Mouse (Mus musculus) embryonic facial prominence, embryonic 13.5 days (tissue): ENCODE data around the gene Uba5. TPM values are rescaled to one million over a fixed set of nuclear protein-coding genes. Genes with fewer than 3 reads are reported as not detected.

ENCODE experiments used
- ATAC-seq: fragments of 200-750 bp; cut with Nextera tagmentation; 2 replicates; pipeline ENCODE4 v1.8.0; 2017; ENCODE audit warnings: low read depth; ENCODE audit not compliant: insufficient number of reproducible peaks, insufficient read depth, low FRiP score, low TSS enrichment
- H3K27ac ChIP-seq: fragments of 300-500 bp; sonication (generic); 2 replicates; pipeline ENCODE4 v1.5.1; 2015; ENCODE audit warnings: moderate library complexity, mild to moderate bottlenecking, inconsistent platforms
- H3K27me3 ChIP-seq: fragments of 300-500 bp; sonication (generic); 2 replicates; pipeline ENCODE4 v1.6.1; 2015; ENCODE audit warnings: mild to moderate bottlenecking, inconsistent platforms
- H3K36me3 ChIP-seq: fragments of 300-500 bp; sonication (generic); 2 replicates; pipeline ENCODE4 v1.6.1; 2015; ENCODE audit warnings: mild to moderate bottlenecking, inconsistent platforms
- H3K4me1 ChIP-seq: fragments of 300-500 bp; sonication (generic); 2 replicates; pipeline ENCODE4 v1.6.1; 2015; ENCODE audit warnings: inconsistent platforms
- H3K4me2 ChIP-seq: fragments of 300-500 bp; sonication (generic); 2 replicates; pipeline ENCODE4 v1.6.1; 2015; ENCODE audit warnings: moderate library complexity, mild to moderate bottlenecking, inconsistent platforms
- H3K4me3 ChIP-seq: fragments of 300-500 bp; sonication (generic); 2 replicates; pipeline ENCODE4 v1.5.1; 2015; ENCODE audit warnings: mild to moderate bottlenecking, inconsistent platforms
- H3K9ac ChIP-seq: fragments of 300-500 bp; sonication (generic); 2 replicates; pipeline ENCODE4 v1.6.1; 2015; ENCODE audit warnings: mild to moderate bottlenecking, inconsistent platforms
- H3K9me3 ChIP-seq: fragments of 300-500 bp; sonication (generic); 2 replicates; pipeline ENCODE4 v1.6.1; 2016; ENCODE audit warnings: inconsistent platforms
- WGBS: fragments of 180-500 bp; shearing (Covaris S2); methylation state at CpG from one replicate; pipeline ENCODE4 v1.1.7; 2015; ENCODE audit warnings: mixed read lengths; 5-methylcytosine and 5-hydroxymethylcytosine counted together
- polyA plus RNA-seq: library from polyadenylated mRNA; unstranded; fragments of >200 nt; fragmentation: Nextera tagmentation; extraction: Ambion mirVana; gene quantifications from 2 replicates; pipeline ENCODE4 v1.2.1, GENCODE M21; 2015

Gene Uba5
- polyA plus RNA-seq, 1 experiment from 2014 or later = 64.3 TPM

DNA sequence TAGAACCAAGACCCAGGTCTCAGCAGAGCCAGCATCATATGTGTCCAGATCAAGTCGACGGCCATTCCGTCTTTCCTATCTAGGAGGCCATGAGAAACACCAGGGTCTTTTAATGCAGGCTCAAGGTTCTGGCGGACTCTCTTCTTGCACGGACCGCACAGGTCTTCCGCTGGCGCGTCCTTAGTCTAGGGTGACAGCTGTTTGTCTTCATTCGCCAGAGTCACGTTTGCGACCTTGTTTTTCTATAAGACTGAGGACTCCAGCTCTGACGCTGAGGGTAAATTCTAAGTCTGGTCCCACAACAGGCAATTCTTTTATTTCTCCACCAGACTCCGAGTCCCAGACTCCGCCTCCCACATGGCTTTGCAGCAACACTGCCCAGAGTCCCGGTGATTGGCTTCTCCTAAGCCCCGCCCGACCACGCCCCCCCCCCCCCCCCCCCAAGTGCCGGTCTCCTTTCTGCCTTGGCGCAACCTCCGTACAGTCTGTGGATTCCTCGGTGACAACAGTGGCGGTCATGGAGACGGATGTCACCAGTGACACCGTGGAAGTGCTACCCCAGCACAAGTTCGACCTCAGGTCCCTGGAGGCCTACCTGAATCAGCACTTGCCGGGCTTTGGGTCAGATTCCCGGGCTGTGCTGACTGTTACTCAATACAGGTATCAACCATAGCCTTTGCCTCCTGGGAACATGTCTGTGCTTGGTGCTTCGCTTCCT, 469 bp upstream of the Uba5 start, which contains the start of gene Acad11:
Gene Acad11 (plus strand): TSS at position 134 of the 718 bp plus-strand sequence.
- WGBS = under 1% methylated on average over 29 of the region's 30 CpGs
- no peaks in the 10 kb centered on the region for H3K9me3 ChIP-seq
- H3K9ac ChIP-seq = peak within 1 kb of the TSS; percentile 93
- ATAC-seq = peak; percentile 92
- peaks cover 24% of the 10 kb centered on the region for H3K36me3 ChIP-seq
- peak within 1 kb of the TSS; percentile 100 for H3K4me3 ChIP-seq
- peak within 1 kb of the TSS; percentile 86 for H3K4me2 ChIP-seq
- H3K27ac ChIP-seq = peak within 1 kb of the TSS; percentile 73
- no peaks in the 10 kb centered on the region for H3K27me3 ChIP-seq
- H3K4me1 ChIP-seq = peaks cover 19% of the 10 kb centered on the region

DNA sequence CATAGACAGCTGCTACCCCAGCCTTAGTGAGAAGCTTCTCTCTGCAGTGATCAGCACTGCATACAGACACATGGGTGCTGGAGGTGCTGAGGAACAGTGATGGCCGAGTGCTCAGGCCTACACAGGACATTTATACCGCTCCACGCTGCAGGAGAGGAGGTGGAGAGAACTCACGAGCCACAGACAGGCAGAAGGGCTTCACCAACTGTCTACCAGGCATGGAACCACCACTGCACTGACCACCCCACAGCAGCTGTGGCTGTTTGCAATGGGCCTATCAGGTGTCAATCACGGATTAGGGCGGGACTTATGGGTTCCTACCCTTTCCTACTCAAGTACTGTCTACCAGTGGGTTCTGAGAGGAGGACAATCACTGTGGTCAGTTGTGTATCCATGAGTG, 11.9 kb downstream of the Uba5 start:
- H3K36me3 ChIP-seq = peaks cover 94% of the 10 kb centered on the region
- no peak overlapping the region for H3K4me2 ChIP-seq
- no peaks in the 10 kb centered on the region for H3K27me3 ChIP-seq
- ATAC-seq = no peak
- H3K9me3 ChIP-seq = no peaks in the 10 kb centered on the region
- no peak overlapping the region for H3K9ac ChIP-seq
- H3K27ac ChIP-seq = no peak overlapping the region
- no peak overlapping the region for H3K4me3 ChIP-seq
- WGBS = 91% methylated on average over 6 of the region's 6 CpGs
- no peaks in the 10 kb centered on the region for H3K4me1 ChIP-seq

DNA sequence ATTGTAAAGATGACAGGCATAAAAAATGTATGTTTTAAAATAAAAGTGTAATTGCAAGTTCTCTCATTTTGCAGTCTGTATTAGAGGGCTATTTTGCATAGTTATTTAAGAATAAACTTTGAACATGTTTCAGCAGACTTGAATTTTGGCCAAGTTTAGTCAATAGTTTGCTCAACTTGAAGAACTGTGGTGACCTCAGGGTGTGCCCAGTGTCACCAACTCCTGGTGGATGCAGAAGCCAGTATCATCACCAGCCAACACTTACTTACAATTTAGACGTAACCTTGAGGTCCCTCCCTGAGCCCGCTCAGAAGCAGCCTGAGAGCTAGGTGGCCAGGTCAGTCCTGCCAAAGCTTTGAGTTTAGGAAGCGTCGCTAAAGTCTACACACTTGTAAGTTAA, 19.3 kb downstream of the Uba5 start:
- Histone ChIP-seq H3K9ac (no peak overlapping the region), H3K36me3 (peaks cover 52% of the 10 kb centered on the region), H3K4me3 (no peak overlapping the region), H3K4me2 (no peak overlapping the region), H3K27me3 (no peaks in the 10 kb centered on the region), H3K27ac (no peak overlapping the region), H3K9me3 (no peaks in the 10 kb centered on the region), H3K4me1 (no peaks in the 10 kb centered on the region)
- 87% methylated on average over 4 of the region's 4 CpGs for WGBS
- ATAC-seq = no peak

DNA sequence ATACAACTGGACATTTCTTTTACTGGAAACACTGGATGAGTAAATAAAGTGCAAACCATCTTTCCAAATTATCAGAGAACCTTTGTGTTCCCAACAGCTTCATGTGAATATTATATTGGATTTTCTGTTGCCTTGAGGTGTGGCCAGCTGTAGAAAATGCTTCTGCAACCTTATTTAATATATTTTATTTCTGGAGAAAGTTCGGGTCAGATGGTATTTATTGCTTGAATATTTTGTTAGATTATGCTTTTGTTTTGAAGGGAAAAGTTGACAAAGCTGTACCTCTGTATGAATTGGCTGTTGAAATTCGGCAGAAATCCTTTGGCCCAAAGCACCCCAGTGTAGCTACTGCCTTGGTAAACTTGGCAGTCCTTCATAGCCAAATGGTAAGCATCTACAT, 22.6 kb downstream of the Uba5 start, which contains the start of gene Gm28305:
Gene Gm28305 (plus strand): TSS at position 301 of the 400 bp plus-strand sequence.
- Histone ChIP-seq H3K4me2 (no peak within 1 kb of the TSS), H3K9ac (no peak within 1 kb of the TSS), H3K36me3 (peaks cover 53% of the 10 kb centered on the region), H3K4me1 (peaks cover 2% of the 10 kb centered on the region), H3K27ac (no peak within 1 kb of the TSS), H3K27me3 (no peaks in the 10 kb centered on the region), H3K9me3 (no peaks in the 10 kb centered on the region), H3K4me3 (no peak within 1 kb of the TSS)
- ATAC-seq = no peak
- WGBS = 66% methylated on average over 2 of the region's 2 CpGs

DNA sequence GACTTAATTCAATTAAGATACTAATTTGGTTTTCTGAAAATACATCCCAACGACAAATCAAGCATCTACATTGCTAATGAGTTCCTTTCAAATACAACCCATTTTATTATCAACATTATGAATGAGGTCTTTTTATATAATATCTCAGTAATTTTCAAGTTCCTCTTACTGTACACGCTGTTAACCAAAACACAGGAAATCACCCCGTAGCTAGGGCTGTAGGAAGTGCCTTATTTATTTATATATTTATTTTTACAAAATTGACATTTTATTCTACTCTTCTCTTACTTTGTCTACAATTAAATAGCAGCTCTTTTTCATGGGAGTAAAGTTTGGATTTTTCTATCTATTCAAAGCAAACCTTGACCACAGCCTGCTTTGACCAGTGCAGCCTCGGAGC, 23.2 kb downstream of the Uba5 start:
- 77% methylated on average over 4 of the region's 4 CpGs for WGBS
- no peaks in the 10 kb centered on the region for H3K27me3 ChIP-seq
- H3K9me3 ChIP-seq = no peaks in the 10 kb centered on the region
- no peak overlapping the region for H3K27ac ChIP-seq
- no peak overlapping the region for H3K9ac ChIP-seq
- H3K4me2 ChIP-seq = no peak overlapping the region
- H3K4me1 ChIP-seq = peaks cover 6% of the 10 kb centered on the region
- no peak overlapping the region for H3K4me3 ChIP-seq
- peaks cover 53% of the 10 kb centered on the region for H3K36me3 ChIP-seq
- no peak for ATAC-seq

DNA sequence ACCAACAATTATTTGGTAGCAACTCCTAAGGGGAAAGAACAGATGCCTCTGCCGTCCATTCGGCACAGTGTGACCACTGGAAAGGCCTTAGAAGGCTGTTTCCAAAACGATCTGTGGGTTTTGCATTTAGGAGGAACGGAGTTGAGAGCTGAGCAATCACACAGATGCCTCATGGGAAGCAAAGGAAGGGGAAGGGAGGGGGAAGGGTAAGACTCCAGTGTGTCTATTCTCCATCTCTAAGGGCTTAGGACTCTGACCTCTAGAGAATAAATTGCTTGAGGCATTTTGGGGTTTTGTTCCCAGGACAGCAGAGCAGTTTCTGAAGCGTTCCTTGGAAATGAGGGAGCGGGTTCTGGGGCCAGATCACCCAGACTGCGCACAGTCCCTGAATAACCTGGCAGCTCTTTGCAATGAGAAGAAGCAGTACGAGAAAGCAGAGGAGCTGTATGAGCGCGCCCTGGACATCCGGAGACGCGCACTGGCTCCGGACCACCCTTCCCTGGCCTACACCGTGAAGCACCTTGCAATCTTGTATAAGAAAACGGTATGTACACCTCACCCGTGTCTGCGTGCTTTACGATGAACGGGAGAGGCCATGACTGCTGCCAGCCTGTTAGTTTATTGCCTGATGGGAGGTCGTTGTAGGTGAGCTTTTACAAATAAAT, 23.8 kb downstream of the Uba5 start:
- ATAC-seq = no peak
- peaks cover 6% of the 10 kb centered on the region for H3K4me1 ChIP-seq
- no peak overlapping the region for H3K27ac ChIP-seq
- H3K4me2 ChIP-seq = no peak overlapping the region
- WGBS = 86% methylated on average over 21 of the region's 21 CpGs
- no peaks in the 10 kb centered on the region for H3K27me3 ChIP-seq
- no peak overlapping the region for H3K9ac ChIP-seq
- no peak overlapping the region for H3K4me3 ChIP-seq
- peaks cover 56% of the 10 kb centered on the region for H3K36me3 ChIP-seq
- H3K9me3 ChIP-seq = no peaks in the 10 kb centered on the region

DNA sequence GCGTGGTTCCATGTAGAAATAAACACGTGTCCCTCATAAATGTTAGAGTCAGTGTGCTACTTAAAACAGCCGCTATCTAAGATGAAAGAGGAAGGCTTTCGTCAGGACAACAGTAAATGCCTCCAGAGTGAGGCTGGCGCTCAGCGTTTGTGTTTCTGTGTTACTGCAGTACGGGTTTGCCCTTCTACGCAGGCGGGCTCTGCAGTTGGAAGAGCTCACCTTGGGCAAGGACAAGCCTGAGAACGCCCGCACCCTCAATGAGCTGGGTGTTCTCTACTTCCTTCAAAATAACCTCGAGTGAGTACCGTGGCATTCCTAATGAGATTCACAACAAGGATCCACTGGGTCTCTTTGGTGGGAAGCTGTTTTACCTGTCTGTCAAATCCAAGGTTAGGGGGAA, 24.7 kb downstream of the Uba5 start:
- H3K36me3 ChIP-seq = peaks cover 61% of the 10 kb centered on the region

DNA sequence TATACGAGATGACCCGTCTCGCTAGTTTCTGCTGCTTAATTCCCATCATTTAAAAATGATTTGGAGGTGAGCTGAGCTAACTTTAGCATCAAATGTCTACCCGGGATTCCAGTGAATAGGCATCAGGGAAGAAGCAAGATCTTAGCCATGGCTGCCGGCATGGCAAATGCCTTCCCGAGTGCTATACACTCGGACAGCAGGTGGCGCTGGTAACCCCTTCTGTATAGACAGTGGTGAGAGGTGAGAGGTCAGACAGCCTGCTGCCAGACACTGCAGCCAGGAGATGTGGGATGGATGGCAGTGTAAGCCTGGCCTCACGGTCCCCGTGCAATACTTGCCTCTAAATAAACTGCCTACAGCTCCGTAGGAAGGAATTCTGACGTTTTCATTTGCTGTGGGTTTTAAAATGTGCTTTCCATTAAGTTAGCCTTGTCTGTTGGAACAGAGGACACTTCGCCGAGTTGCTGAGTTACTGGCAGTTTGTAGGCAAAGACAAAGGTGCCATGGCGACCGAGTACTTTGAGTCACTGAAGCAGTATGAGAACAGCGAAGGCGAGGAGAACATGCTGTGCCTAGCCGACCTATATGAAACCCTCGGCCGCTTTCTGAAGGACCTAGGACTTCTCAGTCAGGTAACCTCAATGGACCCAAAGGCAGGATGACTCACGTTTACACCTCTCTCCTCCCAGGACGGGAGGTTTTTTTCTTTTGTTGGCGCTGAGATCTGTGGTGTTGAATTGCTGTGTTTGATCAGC, 27.5 kb downstream of the Uba5 start:
- H3K9ac ChIP-seq = no peak overlapping the region
- no peak for ATAC-seq
- H3K27me3 ChIP-seq = no peaks in the 10 kb centered on the region
- peaks cover 61% of the 10 kb centered on the region for H3K36me3 ChIP-seq
- no peak overlapping the region for H3K4me3 ChIP-seq
- peaks cover 6% of the 10 kb centered on the region for H3K4me1 ChIP-seq
- 0 out of 2 replicates have a peak overlapping the region, but pooled peaks have one; percentile 7 for H3K4me2 ChIP-seq
- no peak overlapping the region for H3K27ac ChIP-seq
- H3K9me3 ChIP-seq = no peaks in the 10 kb centered on the region
- 45% methylated on average over 24 of the region's 24 CpGs for WGBS

More for the DNA sequence above, 24.7 kb downstream of the Uba5 start:
- no peaks in the 10 kb centered on the region for H3K9me3 ChIP-seq
- H3K4me3 ChIP-seq = no peak overlapping the region
- no peak overlapping the region for H3K4me2 ChIP-seq
- WGBS = 90% methylated on average over 13 of the region's 13 CpGs
- H3K4me1 ChIP-seq = peaks cover 6% of the 10 kb centered on the region
- no peak for ATAC-seq
- H3K27ac ChIP-seq = no peak overlapping the region
- no peak overlapping the region for H3K9ac ChIP-seq
- H3K27me3 ChIP-seq = no peaks in the 10 kb centered on the region

DNA sequence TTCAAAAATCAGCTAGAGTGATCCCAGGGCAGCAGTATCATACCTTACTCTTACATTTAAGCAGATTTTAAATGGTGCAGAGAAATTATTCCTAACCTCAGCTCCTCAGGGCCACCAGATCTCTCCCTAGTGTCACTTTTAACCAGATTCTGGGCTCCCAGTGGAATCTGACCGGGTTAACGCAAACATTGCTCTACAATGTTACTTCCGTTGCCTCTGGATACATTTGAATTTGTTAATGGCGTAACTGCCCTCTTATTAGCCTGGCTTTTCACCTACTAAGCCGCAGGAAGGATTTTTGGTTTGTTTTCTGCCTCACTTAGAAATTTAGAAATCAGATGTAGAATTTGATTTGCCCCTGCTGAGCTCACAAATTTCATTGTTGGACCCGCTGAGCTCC, 28.2 kb downstream of the Uba5 start:
- peaks cover 62% of the 10 kb centered on the region for H3K36me3 ChIP-seq

DNA sequence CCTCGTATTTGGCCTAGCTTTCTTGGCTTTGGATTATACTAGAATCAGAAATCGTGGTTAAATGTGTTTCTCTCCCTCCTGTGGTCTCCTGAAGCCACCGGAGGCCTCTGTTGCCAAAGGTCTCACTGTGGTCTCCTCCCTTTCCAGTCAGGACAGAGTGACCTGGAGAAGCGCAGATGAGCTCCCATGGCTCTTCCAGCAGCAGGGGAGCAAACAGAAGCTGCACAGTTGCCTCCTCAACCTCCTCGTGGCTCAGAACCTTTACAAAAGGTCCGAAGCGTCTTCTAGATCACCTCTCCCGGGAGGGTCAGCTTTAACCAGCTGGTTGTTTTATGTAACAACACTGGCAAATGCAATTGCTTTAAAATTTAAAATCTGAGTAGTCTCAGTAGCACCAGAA, 28.7 kb downstream of the Uba5 start:
- no peak for ATAC-seq
- Histone ChIP-seq H3K9ac (no peak overlapping the region), H3K9me3 (no peaks in the 10 kb centered on the region), H3K36me3 (peaks cover 60% of the 10 kb centered on the region), H3K27me3 (no peaks in the 10 kb centered on the region), H3K4me1 (peaks cover 6% of the 10 kb centered on the region), H3K4me3 (no peak overlapping the region), H3K4me2 (no peak overlapping the region), H3K27ac (no peak overlapping the region)
- WGBS = 89% methylated on average over 8 of the region's 8 CpGs

More for the DNA sequence above, 28.2 kb downstream of the Uba5 start:
- H3K4me3 ChIP-seq = no peak overlapping the region
- no peaks in the 10 kb centered on the region for H3K27me3 ChIP-seq
- no peak for ATAC-seq
- H3K4me2 ChIP-seq = 0 out of 2 replicates have a peak overlapping the region, but pooled peaks have one; percentile 7
- H3K9me3 ChIP-seq = no peaks in the 10 kb centered on the region
- peaks cover 6% of the 10 kb centered on the region for H3K4me1 ChIP-seq
- WGBS = 66% methylated on average over 6 of the region's 6 CpGs
- no peak overlapping the region for H3K27ac ChIP-seq
- H3K9ac ChIP-seq = no peak overlapping the region

DNA sequence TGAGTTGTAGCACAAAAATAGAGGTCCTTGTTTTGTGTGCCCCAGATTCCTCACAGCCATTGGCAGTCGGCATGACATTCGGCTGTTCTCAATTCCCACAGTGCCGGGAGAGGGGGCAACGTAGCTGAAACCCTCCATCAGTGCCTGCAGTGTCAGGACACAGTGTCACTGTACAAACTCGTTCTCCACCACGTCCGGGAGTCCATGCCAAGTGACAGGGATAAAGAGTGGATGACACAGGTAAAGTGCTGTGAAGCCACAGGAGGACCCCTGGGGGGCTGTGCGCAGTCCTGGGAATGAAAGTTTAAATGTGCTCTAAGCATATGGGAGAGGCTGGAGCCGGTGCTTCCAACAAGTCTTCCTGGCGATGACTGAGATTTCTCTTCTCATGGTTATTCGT, 33.1 kb downstream of the Uba5 start:
- H3K4me1 ChIP-seq = no peaks in the 10 kb centered on the region
- H3K9ac ChIP-seq = no peak overlapping the region
- ATAC-seq = no peak
- H3K27me3 ChIP-seq = no peaks in the 10 kb centered on the region
- no peak overlapping the region for H3K27ac ChIP-seq
- 84% methylated on average over 11 of the region's 11 CpGs for WGBS
- H3K4me2 ChIP-seq = no peak overlapping the region
- no peaks in the 10 kb centered on the region for H3K9me3 ChIP-seq
- H3K4me3 ChIP-seq = no peak overlapping the region
- peaks cover 62% of the 10 kb centered on the region for H3K36me3 ChIP-seq
